Mouse (Mus musculus): Measurements from ENCODE around the gene Gm17455.

DNA sequence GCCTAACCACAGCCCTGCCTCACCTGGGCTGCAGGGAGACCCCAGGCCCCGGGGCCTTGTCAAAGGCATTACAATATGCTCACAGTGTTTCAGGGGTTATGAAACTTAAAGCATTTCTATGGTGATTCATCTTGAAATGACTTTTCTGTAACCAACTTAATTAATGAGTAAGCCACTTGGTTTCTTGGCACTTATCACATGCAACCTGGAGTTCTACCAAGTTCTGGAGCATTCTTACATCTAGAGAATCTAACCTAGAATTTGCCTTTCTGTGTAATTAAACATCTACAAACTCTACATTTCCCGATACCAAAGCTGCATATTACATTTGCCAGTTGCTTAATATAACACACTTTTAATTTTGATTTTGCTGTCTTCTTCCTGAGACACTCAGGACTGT, 17.5 kb downstream of the Gm17455 start:
- TF ChIP-seq CTCF (IDR thresholded peaks at IDR 0.05; ENCODE audit: low read depth) (no peak), EP300 (IDR thresholded peaks at IDR 0.05; ENCODE audit: low read depth) (no peak)

All from liver, postnatal 0 days (tissue).